Mouse (Mus musculus) urinary bladder, adult 18-20 months (tissue): Measurements from ENCODE around the gene Plekhn1.

ENCODE experiments used
- DNase-seq, 2 experiments: peaks; one replicate each; pipeline ENCODE4 v3.0.0; 2022; ENCODE audit warnings: low spot score in 2 of 2, mixed read lengths in 2 of 2

Plekhn1 gene

DNA sequence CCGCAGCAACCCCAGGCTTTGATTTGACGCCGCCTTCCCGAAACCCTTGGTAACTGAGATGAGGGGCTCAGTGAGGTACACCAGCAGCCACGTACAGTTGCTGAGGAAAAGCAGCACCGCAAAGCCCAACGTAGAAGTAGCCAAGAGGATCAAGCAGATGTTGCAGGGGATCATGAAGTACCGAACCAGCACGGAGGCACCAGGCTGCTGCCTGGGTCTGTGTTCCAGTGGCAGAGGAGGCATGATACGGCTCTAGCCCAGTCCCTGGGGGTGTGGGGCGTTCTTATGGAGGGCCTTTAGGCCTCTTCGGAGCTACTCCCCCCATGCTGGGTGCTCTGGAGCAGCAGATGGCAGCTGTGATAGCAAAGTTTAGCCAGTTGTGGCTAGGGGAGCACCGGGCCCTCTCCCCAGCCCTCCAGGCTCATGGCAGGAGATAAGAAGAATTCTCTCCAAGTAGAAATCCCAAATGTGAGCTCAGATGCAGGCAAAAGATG is 49.2 kb downstream of the Plekhn1 start:
- no peak for DNase-seq

DNA sequence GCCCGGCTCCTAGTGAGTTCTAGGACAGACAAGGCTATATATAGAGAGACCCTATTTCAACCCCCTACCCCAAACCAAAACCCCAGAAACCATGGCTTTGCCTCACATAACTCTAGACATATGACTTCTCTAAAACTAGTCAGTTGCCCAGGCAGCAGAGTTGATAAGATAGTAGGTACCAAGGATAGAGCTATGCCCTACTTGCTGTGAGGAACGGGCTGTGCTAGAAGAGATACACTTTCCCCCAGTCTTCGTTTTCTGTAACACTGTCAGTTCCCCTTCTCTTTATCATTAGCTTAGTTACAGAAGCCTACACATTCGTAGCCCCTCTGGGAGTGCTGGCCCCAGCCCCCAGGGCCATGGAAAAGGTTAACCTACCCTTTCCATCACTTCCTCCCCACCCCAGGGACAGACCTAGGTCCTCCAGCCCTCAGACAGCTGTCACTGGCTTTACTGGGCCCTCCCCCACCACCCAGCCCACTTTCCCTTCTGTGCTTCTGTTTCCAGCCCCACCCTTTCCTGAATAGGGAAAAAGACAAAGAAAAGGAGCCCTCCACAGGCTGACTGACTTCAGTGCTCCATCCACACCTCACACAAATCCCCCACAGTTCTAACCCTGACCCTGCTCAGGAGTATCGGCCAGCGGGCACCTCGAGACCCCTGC is 50.2 kb downstream of the Plekhn1 start:
- DNase-seq: no peak

DNA sequence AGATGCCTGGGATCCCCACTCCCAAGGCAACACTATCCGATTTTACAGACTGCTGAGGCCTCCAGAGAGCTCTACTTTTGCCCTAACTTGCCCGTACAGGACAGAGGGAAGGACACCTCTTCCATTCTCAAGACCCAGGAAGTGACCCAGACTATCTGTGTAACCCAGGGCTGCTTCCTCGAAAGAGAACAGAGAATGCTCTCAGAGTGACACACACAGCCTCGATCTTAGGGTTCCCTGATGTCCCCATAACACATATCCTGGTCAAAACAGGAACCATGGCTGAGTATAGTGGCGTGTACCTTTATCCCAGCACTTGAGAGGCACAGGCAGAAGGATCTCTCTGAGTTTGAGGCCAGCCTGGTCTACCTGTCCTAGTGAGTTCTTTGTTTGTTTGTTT is 50.9 kb downstream of the Plekhn1 start:
- DNase-seq: no peak

- no peak for DNase-seq
Measured at GRCm38 (mm10) chr4:156177630-156178029, 57.0 kb downstream of the Plekhn1 start.

DNA sequence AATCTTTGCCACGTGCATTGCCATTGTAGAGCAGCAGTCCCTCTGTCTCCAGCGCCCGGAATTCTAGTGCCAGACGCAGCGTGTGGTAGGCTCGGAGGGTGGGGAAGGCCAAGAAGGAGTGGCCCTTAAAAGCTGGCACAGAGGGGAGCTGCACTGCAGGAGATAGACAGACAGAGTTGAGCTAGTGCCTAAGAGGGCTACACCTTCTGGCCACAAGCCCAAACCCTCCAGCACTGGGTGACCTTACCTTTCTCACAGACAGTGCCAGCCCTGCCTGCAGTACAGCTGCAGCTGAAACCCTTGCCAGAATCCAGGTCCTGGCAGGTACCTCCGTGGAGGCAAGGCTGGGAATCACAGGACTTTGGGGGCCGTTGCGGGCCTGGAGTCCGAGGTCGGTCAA is 62.8 kb downstream of the Plekhn1 start:
- no peak for DNase-seq
